Mouse (Mus musculus): ENCODE data around the gene Klf16. TPM values are rescaled to one million over a fixed set of nuclear protein-coding genes. Genes with fewer than 3 reads are reported as not detected.
A peak's percentile ranks its signal among the peaks of the same experiment; 100 is the strongest.
"Not testable (repeated sequence)": the region's sequence is repeated elsewhere in the genome, so short reads cannot be mapped to it uniquely, and the experiment has no call there.

The Klf16 gene
- total RNA-seq, 2 experiments from 2014 or later: 0.96 to 2.3 TPM

DNA sequence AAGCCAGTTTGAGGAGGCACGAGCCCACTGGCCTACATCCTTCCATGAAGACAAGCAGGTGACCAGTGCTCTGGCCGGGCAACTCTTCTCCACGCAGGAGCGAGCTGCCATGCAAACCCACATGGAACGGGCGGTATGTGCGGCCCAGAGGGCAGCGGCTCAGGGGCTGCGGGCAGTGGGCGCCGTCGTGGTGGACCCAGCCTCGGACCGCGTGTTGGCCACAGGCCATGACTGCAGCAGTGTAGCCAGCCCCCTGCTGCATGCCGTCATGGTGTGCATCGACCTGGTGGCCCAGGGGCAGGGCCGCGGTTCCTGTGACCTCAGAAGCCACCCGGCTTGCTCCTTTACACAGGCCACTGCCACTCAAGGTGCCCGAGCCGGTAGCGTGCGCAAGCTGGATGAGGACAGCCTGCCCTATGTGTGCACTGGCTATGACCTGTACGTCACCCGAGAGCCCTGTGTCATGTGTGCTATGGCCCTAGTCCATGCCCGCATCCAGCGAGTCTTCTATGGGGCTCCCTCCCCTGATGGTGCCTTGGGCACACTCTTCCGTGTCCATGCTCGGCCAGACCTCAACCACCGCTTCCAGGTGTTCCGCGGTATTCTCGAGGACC is 29.7 kb upstream of the Klf16 start:
- ATAC-seq (replicated peaks; ENCODE audit: low FRiP score, poor library complexity, severe bottlenecking): no peak

DNA sequence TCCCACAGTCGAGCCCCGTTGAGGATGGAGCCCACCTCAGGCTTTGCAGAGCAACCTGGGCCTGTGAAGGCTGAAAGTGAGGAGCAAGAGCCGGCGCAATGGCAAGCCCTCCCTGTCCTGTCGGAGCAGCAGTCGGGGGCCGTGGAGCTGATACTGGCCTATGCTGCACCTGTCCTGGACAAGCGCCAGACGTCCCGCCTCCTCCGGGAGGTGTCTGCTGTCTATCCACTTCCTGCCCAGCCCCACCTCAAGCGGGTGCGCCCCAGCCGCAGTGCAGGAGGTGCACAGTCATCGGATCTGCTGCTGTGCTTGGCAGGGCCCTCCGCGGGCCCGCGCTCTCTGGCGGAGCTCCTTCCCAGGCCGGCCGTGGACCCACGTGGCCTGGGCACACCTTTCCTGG is 29.2 kb upstream of the Klf16 start:
- no peak for ATAC-seq (replicated peaks; ENCODE audit: low FRiP score, poor library complexity, severe bottlenecking)

DNA sequence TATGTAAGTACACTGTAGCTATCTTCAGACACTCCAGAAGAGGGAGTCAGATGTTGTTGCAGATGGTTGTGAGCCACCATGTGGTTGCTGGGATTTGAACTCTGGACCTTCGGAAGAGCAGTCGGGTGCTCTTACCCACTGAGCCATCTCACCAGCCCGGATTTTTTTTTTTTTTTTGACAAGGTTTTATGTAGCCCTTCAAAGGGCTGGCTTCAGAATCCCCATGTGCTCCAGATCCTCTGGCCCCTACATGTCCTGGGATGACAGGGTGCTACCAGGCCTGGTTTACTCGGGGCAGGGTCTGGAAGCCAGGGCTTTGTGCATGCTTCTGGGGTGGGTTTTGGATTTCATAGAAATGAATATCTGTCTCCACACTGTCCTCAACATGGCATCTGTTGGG is 28.6 kb upstream of the Klf16 start, which contains the start of gene Gm49322:
TSS of gene Gm49322 (plus strand) at position 301 of the 400 bp plus-strand sequence.
- ATAC-seq (replicated peaks; ENCODE audit: low FRiP score, poor library complexity, severe bottlenecking): not testable (repeated sequence)

DNA sequence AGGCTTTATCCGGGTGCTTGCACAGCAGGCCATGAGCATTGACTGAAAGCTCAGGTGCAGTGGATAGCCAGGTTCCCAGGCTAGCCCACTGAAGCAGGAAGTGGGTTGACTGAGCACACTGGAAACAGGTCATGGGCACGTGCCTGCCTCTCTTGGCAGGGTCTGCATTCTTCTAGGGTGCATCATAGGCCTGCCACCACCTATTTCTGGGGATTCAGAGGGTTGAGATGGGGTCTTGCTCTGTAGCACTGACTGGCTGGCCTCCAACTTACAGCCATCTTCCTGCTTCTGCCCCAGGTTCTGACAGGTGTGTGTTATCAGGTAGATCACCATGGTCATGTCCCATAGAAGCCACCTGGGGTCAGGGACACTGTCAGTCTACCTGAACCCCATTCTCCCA is 27.9 kb upstream of the Klf16 start:
- no peak for ATAC-seq (replicated peaks; ENCODE audit: low FRiP score, poor library complexity, severe bottlenecking)

DNA sequence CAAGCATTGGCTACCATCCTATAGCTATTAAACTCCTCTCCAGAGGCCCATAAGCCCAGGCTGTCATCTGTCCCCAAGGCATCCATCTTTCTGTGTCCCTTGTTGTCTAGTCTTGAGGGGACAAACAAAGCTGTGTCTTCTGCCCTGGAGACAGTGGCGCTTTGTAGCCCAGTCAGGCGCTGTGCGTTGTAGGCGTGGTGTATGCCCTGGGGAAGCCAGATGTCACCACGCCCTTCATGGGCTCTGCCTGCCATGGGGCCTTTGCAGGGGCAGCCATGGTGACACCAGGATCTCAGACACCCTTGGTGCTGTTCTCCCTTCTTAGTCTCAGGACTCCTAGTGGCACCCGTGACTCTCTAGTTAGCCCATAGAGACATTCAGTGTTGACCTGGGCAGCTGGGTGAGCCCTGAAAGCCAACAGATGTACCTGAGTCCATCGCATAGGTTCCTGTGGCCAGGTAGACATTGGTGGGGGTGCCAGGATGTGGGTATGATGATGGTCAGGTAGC is 26.9 kb upstream of the Klf16 start:
- peak; percentile 74 for ATAC-seq (replicated peaks; ENCODE audit: low FRiP score, poor library complexity, severe bottlenecking)

DNA sequence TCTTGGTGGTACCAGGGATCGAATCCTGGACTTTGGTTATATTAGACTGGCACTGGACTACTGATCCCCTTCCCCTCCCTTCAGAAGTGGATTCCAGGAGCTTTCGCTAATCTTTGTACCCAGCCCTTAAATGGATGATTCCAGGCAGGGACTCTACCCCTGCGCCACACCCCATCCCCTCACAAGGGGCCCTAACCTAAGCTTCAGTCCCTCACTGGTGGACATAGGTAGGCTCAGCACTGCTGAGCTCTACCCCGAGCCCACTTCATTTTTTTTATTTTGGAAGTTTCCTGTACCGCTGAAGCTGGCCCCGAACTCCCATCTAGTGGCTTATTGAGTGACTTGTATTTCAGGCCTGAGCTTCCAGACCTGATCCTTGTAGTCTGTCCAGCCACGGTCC is 26.2 kb upstream of the Klf16 start:
- peak; percentile 2; the same call in 1 of the 2 replicates for ATAC-seq (replicated peaks; ENCODE audit: low FRiP score, poor library complexity, severe bottlenecking)

DNA sequence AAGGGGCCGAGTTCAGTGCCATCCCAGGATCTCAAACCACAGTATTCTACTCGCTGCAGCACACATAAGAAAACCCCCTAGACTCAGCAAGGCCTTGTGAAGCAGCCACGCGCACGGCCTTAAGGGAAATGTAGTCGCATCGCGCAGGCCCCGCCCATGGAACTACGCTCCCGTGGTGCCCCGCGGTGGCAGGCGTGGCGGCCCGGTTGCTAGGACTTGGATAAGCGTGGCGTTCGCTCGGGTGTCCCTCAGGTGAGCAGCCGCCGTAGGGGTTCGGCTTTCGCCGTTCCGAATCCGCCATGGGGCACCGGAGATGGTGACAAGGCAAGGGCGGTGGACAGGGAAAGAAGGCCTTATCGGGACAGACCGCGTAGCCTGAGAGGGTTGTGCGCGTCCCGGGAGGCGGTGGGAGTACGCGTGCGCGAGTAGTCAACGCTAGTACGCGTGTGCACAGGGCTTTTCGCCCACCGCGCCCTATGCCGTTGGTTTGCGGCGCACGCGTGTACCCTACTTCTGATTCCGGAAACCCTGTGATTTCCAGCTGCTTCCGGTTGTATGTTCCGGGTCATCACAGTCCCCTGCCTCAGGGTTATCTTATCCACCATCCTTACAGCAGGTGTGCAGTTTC is 25.7 kb upstream of the Klf16 start, which contains the start of the genes Scamp4 and Adat3:
TSS of gene Scamp4 (plus strand) at position 175 of the 628 bp plus-strand sequence.
TSS of gene Adat3 (plus strand) at position 183 of the 628 bp plus-strand sequence.
- peak; percentile 90 for ATAC-seq (replicated peaks; ENCODE audit: low FRiP score, poor library complexity, severe bottlenecking)

DNA sequence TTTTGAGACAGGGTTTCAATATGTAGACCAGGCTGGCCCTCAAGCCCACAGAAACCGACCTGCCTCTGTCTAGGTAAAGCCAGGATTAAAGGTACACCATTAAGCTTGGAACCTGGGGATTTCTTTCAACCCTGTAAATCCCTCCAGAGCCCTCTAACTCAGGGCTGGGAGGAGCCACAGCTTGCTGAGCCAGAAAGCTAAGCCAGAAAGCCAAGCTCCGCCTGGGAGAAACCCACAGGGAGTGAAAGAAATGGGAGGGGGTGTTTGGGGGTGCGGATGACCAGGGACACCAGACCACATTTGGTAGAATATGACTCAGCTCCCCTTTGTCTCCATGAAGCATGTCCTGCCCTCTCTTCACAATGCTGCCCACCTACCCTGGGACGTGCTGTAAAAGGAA is 19.2 kb upstream of the Klf16 start:
- no peak for ATAC-seq (replicated peaks; ENCODE audit: low FRiP score, poor library complexity, severe bottlenecking)

DNA sequence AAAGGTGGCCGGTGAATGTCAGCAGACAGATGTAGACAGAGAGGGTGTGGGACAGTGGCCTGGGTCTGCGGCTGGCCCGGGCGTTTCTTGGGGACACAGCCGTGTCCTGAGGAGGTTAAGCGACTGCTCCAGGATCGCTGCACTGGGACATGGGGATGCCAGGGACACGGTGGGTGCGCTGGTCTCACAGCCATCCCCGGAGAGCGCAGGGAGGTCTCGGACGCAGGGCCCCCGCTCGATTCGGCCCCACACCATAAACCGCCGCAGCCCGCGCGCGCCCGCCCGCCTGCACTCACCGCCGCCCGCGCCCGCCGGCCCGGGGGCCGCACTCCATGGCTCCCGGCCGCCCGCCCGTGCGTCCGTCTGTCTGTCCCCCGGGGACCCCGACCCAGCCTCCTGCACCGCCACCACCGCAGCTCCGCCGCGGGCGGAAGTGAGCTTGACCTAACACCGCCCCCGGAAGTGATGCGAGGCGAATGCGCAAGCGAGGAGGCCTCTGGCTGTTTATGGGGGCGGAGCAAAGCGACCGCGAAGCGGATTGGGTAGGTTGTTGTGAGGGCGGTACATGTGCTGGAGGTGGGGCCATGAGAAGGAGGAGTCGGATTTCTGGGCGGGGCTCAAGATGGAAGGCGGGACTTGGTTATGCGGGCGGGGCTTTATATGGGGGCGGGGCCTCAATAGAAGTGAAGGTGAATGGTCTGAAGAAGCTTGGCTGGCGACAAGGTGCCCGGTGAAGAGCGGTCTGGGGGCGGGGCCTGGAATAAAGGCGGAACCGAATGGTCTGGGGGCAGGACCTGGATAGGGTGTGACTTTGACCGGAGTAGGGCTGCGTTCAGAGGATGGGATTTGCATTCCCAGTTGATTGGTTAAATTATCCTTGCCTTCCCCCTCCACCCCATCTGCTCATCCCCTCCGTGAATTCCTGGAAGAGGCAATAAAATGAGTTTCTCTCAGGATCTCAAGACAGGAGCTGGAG is 13.0 kb upstream of the Klf16 start, which contains the start of gene Abhd17a:
TSS of gene Abhd17a (minus strand) at position 463 of the 976 bp plus-strand sequence.
- peak; percentile 91 for ATAC-seq (replicated peaks; ENCODE audit: low FRiP score, poor library complexity, severe bottlenecking)

DNA sequence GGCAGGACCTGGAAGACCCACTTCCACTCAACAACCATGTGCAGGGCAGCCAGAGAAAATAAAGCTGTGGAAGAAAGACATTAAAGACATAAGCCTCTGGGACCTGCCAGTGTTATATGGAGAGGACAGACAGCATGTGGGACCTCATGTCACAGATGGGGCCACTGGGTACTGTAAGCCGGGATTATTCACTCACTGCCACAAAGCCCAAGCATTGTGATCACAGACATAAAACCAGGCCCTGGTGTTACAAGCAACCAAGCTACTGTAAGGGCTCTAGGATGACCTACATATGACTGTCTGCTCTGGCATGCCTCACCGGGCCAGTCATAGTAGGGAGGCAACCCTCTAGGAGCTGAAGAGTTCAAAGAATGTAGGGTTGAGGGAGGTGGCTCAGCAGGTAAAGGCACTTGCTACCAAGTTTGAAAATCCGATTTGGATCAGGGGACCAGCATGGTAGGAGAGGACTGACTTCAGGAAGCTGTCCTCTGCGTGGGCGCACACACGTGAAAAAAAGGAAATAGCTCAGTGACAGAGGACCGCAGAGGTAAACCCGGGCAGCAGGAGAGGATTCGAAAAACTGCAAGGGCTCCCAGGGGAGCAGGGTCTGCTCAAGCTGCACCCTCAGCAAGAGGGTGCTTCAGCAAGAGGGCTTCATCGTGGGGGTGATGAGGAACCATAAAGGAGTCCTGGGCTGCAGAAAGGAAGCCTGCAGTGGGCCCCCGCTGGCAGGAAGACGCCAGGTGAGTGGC is 12.2 kb upstream of the Klf16 start:
- peak; percentile 13 for ATAC-seq (replicated peaks; ENCODE audit: low FRiP score, poor library complexity, severe bottlenecking)

DNA sequence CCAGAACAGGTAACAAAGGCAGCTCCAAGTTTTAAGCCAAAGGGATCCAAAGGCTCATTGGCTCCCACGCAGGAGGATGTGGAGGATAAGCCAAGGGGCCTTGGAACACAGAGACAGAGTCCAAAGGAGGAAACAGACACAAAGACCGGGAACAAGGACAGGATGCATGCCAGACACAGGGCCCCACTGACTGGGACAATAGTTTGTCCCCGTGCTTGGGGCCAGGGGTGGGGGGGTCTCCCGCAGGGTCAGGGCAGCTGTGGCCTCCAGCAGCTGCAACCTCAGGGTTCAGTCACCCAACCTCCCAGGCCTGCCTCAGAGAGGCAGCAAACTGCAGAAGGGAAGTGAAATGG is 10.2 kb upstream of the Klf16 start:
- no peak for ATAC-seq (replicated peaks; ENCODE audit: low FRiP score, poor library complexity, severe bottlenecking)

DNA sequence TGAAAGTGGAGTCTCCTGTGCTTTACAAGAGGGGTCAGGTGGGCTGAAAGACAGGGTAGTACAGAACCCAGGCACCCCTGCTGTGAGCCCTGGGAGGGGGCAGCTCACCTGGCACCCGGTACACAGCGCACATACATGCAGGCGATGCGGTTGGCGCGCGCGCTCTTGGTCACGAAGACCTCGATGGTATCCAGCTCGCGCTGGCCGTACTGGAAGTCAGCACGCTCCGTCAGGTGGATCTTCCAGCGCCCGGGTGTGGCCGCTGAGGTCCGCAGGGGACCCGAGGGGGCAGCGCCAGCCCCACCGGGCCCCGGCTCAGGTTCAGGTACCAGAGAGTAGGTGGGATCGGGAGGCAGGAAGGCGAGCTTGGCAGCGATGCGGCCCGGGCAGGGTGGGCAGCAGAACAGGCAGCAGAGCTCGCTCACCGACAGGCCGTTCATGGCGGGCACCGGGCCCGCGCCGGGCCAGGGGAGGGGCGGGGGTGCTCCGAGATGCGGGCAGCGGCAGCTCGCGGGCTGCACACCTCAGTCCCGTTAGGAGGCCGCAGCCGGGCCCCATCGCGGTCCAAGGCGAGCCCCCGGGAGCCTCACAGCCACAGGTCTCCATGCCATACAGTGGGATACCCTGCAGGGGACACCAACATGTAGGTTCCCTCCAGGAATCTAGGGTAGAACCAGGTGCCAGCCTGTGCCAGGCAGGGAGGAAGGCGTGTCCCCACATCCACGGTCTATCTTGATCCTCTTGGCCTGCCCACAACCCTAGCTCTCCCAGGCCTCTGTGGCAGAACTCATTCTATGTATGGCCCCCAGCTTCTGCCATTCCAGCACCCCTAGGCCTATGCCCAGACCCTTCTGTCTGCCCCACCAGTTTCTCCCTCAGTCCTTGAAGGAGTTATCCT is 9.5 kb upstream of the Klf16 start:
- ATAC-seq (replicated peaks; ENCODE audit: low FRiP score, poor library complexity, severe bottlenecking): no peak

DNA sequence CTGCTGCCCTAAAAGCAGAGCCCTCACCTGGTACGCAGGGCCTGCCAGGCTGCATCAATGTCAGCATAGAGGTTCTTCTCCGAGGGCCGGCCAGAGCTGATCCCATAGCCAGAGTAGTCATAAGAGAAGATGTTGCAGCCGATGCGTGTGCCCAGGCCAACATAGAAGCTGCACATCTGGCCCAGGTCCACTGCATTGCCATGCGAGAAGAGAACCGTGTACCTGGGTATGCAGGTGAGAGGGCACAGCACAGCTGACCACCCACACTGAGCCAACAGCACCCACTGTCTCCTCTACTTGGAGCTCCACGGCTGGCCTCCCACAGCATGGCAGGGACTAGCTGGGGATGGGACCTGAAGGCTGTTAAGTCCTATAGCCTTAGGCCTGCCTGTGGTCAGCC is 8.5 kb upstream of the Klf16 start:
- ATAC-seq (replicated peaks; ENCODE audit: low FRiP score, poor library complexity, severe bottlenecking): no peak

DNA sequence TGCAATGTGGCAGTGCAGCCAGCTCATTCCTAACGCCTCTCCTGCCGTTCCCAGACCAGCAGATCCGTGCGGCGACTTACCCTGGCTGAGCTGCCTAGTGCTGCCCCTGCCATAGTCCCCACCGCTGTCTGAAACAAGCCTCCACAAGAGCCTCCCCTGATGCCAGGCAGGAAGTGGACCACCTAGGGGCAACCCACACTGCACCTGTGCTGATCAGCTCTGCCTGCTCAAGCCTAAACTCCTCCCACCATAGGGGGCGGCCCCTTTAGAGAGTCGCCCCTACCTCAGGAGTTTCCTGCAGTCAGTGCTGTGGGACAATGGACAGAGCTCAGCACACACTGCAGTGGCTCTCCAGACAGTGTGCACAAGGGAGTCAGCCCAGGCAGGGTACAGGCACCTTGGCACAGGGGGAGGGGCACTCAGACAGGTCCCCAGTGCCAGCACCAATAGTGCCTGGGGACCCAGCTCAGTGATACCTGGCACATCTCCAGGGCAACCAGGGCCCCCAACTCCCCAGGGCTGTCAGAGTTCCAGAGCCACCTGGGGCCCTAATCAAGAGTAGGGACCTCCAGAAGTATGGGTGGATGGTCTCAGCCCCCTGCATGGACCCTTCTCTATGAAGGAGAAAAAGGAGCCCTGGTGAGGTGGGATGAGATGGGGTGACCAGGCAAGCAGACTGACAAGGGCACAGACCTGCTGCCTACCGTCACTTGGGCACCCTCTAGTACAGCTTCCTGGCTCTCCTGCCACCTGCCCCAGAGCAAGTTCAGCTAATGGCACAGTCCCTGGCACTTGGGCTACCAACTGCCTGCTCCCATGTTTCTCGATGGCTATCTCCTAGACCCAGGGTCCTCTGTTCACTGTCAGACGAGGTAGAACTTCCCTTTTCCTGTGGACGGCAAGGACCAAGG is 7.8 kb upstream of the Klf16 start:
- ATAC-seq (replicated peaks; ENCODE audit: low FRiP score, poor library complexity, severe bottlenecking): no peak

DNA sequence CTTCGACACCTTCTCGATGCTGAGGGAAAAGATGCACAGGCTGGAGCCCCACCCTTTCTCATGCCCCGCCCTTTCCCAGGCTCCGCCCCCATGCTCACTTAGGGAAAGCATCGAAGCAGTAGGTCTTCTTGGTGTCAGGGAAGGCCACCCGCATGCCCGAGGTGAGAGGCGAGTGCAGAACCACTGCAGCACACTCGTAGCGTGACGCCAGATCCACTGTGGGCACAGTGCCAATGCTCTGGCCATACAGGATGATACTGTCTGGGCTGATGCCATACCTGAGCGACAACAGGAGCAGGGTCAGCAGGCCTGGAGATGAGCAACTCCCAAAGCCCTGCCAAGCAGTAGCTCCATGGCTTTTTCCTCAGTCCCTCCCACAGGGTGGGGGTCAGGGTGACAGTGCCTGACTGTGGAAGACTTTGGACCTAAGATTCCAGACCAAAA is 6.9 kb upstream of the Klf16 start:
- no peak for ATAC-seq (replicated peaks; ENCODE audit: low FRiP score, poor library complexity, severe bottlenecking)

DNA sequence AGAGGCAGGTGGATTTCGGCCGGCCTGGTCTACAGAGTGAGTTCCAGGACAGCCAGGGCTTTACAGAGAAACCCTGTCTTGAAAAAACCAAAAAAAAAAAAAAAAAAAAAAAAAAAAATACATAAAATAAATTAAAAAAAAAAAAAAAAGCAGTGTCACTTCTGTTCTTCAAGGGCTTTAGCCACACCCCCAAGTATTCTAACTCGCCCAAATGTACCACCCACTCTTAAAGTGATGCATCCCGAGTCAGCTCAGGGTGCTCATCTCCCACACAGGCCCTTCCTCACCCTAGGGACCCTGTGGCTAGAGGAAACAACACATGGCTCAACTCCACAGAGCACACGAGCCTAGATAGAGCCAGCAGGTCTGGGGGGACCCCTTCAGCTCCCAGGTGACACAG is 5.9 kb upstream of the Klf16 start:
- no peak for ATAC-seq (replicated peaks; ENCODE audit: low FRiP score, poor library complexity, severe bottlenecking)

DNA sequence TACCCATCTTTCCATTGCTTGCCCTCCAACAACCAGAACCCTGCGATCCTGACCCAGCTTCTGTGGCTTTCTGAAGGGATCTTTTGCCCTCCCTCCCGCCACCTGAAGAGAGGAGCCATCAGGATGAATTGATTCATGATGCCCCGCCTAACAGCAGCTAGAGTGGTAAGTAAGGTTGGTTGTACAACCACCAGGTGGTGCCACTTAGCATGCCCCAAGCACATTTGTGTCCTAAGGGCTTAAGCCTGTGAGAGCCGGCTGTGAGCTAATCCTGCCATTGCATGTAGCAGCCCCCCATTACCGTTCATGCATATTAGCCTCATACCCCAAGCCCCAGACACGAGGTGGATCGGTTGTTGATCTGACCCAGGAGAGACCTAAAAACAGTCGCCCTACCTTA is 1.8 kb upstream of the Klf16 start:
- peak; percentile 60 for ATAC-seq (replicated peaks; ENCODE audit: low FRiP score, poor library complexity, severe bottlenecking)
